Mouse (Mus musculus) yolk sac, embryonic 10.5 days (tissue): ENCODE measurements around the gene Icam2.
"Not testable (repeated sequence)": the region's sequence is repeated elsewhere in the genome, so short reads cannot be mapped to it uniquely, and the experiment has no call there.

Source experiments
- DNase-seq: peaks from one replicate; pipeline ENCODE4 v3.0.0-alpha.2; 2017; ENCODE audit warnings: low spot score

Icam2 gene

DNA sequence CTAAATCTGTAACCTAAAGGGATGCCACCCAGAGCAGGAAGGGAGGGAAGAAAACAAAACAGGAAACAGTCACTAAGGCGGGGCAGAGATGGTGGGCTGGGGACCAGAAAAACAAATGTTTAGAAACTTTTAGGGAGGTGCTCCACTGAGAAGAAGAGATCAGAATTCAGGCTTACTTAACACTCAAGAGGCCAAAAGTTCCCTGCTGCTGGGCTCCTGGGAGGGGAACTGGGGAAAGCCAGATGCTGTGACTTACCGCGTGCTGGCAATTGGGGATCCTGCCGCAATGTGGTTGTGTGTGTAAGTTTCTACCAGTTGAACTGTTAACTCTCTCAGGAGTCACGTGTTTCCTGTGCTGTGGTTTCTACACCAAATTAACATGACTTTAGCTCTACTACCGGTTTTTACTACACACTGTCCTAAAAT lies at the start of gene Icam2:
Gene Icam2 (minus strand): TSS at position 285 of the 426 bp plus-strand sequence.
- no peak for DNase-seq

DNA sequence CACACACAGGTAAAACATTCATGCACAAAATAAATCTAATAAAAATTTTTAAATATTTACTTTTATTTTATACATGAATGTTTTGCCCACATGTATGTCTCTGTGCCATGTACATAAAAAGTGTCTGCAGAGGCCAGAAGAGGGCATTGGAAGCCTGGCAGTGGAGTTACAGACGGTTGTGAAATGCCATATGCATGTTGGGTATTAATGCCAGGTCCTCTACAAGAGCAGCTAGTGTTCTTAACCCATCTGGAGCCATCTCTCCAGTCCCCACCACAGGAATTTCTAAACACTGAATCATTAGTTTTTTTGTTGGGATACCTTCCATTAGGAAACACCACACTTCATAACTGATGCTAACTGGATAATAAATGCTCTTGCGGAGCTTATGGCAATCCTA lies 49.7 kb upstream of the Icam2 start:
- DNase-seq = no peak

DNA sequence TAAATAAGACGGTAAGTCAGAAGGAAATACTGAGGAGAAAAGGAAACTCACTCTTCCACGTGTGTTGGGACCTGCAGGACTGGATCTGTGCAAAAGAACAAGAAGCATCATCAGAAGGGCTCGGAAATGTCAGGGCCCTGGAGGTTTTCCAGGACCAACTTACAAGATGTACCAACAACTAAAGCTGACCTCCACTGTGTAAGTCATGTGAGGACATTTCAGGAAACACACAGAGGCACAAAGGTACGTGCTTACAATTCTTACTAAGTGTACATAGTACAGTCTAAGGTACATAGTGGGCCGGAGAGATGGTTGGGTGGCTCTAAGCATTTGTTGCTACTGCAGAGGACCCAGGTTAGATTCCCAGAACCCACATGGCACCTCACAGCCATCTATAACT lies 49.2 kb upstream of the Icam2 start:
- DNase-seq = no peak

DNA sequence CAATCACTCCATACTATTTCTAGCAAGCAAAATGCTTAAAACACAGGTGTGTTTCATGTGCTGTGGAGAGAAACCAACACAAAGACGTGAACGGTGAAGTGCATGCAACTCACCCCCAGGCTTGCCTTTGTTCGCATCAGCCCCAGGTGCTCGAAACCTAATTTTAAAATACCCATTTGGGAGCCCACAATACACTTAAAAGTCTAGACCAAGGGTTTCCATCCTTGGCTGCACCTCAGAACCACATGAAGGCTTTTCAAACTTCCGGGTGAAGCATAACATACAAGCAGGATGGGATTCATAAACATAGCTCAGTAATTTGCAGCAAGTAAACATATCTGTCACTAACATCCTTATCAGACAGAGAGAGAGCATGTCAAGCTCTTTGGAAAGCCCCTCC lies 42.5 kb upstream of the Icam2 start:
- DNase-seq = no peak

DNA sequence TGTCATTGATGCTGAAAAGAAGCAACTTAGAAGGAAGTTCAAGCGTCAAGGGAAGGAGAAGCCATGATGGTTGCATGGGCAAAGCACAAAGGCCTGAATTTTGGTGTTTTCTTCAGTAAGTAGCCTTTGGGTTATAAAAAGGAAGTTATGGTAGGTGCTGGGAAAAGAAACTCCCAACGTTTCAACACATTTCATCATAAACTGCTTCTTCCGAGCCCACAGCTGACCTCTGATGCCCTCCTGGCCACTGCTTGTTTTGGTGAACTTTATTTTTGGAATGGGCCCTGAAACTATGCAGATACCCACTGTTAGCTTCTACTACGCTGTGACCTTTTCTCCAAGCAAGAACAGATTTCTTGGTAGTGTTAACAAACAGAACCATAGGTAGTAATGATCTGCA lies 41.8 kb upstream of the Icam2 start:
- DNase-seq = no peak

GRCm38 (mm10) chr11:106428556-106428955 lies 40.7 kb upstream of the Icam2 start:
- DNase-seq = no peak

- no peak for DNase-seq
These were observed 40.2 kb upstream of the Icam2 start for GRCm38 (mm10) chr11:106428106-106428505.

DNA sequence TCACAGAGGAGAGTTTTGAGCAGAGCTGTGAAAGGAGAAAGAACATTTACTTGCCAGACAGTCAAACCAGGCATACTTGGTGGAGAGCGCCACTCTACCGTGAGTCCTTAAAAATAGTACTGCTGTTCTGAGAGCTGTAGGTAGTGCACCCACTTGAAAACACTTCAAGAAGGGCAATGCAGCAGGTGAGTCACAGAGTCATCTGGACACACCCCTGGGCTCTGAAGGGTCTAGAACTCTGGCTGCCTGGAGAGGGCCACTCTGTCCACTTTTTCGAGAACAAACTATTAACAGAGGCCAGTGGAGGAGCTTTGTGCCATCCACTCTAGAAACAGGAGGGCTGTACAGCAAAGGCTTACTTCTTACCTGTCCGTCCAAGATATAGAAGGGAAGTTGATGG lies 38.6 kb upstream of the Icam2 start:
- DNase-seq = no peak

GRCm38 (mm10) chr11:106425201-106425600 lies 37.3 kb upstream of the Icam2 start:
- no peak for DNase-seq

GRCm38 (mm10) chr11:106419262-106420102 lies 31.6 kb upstream of the Icam2 start:
- DNase-seq = no peak

GRCm38 (mm10) chr11:106418622-106419196 lies 30.8 kb upstream of the Icam2 start:
- DNase-seq = peak; percentile 78

DNA sequence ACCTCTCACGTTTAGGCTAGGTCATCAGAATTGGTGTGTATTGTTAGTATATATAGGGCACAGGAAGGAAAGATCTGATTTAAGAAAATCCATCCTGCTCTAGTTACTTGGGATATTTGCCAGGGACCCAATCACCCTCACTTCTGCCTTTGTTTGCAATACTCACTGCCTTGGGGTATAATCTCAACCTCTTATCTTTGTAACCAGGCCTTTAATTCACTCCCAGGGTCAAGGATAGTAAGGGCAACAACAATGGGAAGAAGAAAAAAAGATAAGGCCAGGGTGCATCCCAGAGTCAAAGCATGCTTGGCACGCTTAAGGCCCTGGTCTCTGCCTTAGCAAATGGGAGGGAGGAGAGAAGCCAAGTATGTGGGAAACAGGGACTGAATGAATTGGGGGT lies 30.0 kb upstream of the Icam2 start:
- DNase-seq = no peak

- no peak for DNase-seq
These were observed 28.5 kb upstream of the Icam2 start for GRCm38 (mm10) chr11:106416331-106416730.

GRCm38 (mm10) chr11:106412641-106413360 lies 24.9 kb upstream of the Icam2 start:
- DNase-seq = no peak

- DNase-seq = no peak
These were observed 23.3 kb upstream of the Icam2 start for GRCm38 (mm10) chr11:106411157-106411556.

- no peak for DNase-seq
These were observed 22.6 kb upstream of the Icam2 start for GRCm38 (mm10) chr11:106410507-106410906.

DNA sequence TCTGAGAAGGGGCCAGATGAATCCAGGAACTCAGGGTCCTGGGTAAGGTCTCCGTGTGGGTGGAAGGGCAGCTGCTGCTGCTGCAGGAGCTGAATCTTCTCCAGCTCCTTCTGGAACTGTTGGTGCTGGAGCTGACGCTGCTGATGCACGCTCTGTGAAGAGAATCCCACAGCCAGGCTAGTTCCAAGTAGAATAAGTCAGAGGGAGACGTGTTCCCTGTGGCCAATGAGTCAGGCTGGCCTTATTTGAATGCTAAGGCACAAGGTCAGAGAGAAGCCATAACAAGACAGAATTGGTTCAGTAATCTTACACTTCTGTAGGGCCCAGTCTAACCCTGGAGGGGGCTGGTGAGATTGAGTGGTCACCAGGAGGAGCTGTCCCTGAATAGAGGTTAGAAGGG lies 22.1 kb upstream of the Icam2 start:
- no peak for DNase-seq

GRCm38 (mm10) chr11:106398481-106398880 lies 10.6 kb upstream of the Icam2 start:
- no peak for DNase-seq

DNA sequence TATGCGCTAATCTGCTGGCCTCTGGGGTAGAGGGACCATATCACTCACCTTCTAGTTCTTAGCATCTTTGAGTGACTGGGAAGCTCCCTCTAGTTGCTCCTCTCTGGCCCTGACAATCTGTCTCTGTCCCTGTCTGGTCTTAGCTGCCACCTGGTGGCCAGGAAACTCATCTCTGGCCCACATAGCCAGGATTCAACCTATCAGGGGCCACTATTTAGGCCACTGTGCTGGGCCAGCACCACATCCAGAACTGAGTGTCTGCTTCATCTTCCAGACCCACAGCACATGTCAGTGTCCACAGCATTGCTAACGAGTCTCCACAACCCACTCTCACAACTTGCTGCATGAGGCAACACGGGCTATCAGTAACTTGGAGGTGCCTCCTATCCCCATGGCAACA lies 9.8 kb upstream of the Icam2 start:
- no peak for DNase-seq

- not testable (repeated sequence) for DNase-seq
These were observed 6.2 kb upstream of the Icam2 start for GRCm38 (mm10) chr11:106394055-106394454.

GRCm38 (mm10) chr11:106393331-106393616 lies 5.4 kb upstream of the Icam2 start:
- no peak for DNase-seq

DNA sequence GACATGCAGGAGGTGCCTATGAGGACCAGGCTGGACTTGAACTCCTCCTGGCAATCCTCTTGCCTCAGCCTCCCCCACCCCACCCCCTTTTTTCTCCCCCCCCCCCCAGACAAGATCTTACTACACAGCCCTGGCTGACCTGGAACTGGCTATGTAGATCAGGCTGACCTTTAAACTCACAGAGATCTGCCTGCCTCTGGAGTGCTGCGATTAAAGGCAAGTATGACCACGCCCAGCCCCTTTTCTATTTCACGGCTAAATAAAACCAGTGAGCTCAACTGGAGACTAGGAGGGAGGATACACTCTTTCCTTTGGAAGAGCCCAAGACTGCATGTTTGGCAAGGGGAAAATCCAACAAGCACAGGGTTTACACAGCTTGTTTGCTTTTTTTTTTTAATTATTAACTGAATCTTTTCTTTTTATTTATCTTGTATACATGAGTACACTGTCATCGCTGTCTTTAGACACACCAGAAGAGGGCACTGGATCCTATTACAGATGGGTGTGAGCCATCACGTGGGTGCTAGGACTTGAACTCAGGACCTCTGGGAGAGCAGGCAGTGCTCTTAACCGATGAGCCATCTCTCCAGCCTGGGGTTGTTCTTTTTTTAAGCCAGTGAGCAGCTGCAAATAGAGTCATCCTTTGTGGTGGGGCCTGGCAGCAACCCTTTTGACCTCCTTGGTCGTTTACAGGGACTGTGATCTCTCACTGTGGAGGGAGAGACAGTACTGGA lies 4.9 kb upstream of the Icam2 start:
- DNase-seq = peak; percentile 52
